Mouse (Mus musculus) ES-Bruce4 (cell line): ENCODE results near the gene Mettl21c.

Source experiments
- CTCF ChIP-seq: IDR thresholded peaks from one replicate; pipeline ENCODE4 v1.8.1; 2011; ENCODE audit warnings: low read depth, low read length
- POLR2A ChIP-seq: IDR thresholded peaks from one replicate; pipeline ENCODE4 v1.8.1; 2011; ENCODE audit warnings: low read length; ENCODE audit not compliant: insufficient read depth

- TF ChIP-seq CTCF (no peak), POLR2A (no peak)
These were observed 42.0 kb upstream of the Mettl21c start, which contains the start of gene Gm8251 for GRCm38 (mm10) chr1:44061836-44062235.
